In the genomic region with DNA sequence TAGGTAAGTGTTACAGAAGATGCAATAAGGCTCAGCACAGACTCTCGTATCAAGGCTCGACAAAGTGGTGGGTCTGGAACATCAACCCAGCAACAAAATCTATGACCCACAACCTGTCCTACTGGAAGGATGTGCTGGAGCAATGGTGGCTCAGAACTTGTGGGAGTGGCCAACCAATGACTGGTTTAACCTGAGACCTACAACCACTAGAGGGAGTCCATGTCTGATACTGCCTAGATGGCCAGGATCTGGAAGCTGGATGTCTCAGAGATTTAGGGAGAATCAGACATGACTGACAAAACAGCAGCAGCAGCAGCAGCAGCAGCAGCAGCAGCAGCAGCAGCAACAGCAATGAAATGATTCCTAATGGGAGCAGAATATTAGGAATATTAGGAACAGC, we compare ENCODE assay signal across 10 mouse cellular contexts. TPM values are rescaled to one million over a fixed set of nuclear protein-coding genes. Genes with fewer than 3 reads are reported as not detected.
DNase-seq lines count a peak whose midpoint lies in the region; ATAC-seq and TF ChIP-seq lines count a peak whose summit lies in the region.
"Had no signal": no experiment of that assay in that cellular context is flagged by ENCODE, and none has a peak within 500 bp of the region (broad histone marks: within the 10 kb centered on the region; RNA-seq: fewer than 3 reads in every experiment).

No protein-coding gene starts in this region.

- DNase-seq in gastrocnemius, adult 18-20 months (ENCODE audit: low spot score): peak; percentile 14
- DNase-seq in gastrocnemius, postnatal 10 days: no peak
- peak; percentile 43 for DNase-seq in lung, embryonic 14.5 days
- DNase-seq in lung, adult 2 months: no peak
- DNase-seq in splenic B cell, adult 2 months (ENCODE audit: low read depth, low spot score): peak; percentile 9
- DNase-seq in left cerebral cortex, postnatal 10 days (ENCODE audit: extremely low spot score in 1 of 2, low spot score in 2 of 2): no peak
- DNase-seq in frontal cortex, adult 2 months (ENCODE audit: extremely low spot score in 1 of 2, low spot score in 1 of 2): no peak
- DNase-seq: left cerebral cortex, postnatal 4 days had no signal

- H3K36me3 ChIP-seq in lung, embryonic 14.5 days (ENCODE audit: insufficient read depth): no peaks in the 10 kb centered on the region
- H3K36me3 ChIP-seq in splenic B cell, adult 2 months (ENCODE audit: control insufficient read depth, insufficient read depth, low read length, poor library complexity, severe bottlenecking): no peaks in the 10 kb centered on the region

- no peak for ATAC-seq in lung, embryonic 14.5 days (ENCODE audit: insufficient read depth)
- peak; percentile 65; the same call in 1 of the 2 replicates for ATAC-seq in common myeloid progenitor, adult 5-6 weeks (replicated peaks; ENCODE audit: low read depth, poor library complexity, severe bottlenecking)

- no peak overlapping the region for H3K9ac ChIP-seq in lung, embryonic 14.5 days

- H3K4me1 ChIP-seq in lung, embryonic 14.5 days (ENCODE audit: insufficient read depth): no peaks in the 10 kb centered on the region
- H3K4me1 ChIP-seq in lung, adult 2 months (ENCODE audit: control insufficient read depth, insufficient read depth, low read length): no peaks in the 10 kb centered on the region

- no peaks in the 10 kb centered on the region for H3K27me3 ChIP-seq in lung, embryonic 14.5 days (ENCODE audit: insufficient read depth, low read length)
- no peaks in the 10 kb centered on the region for H3K27me3 ChIP-seq in splenic B cell, adult 2 months (ENCODE audit: control insufficient read depth, insufficient read depth, low read length, poor library complexity, severe bottlenecking)

- intact Hi-C loops in left cerebral cortex, postnatal 10 days (cut with DNase I): no loop called here

- no peaks in the 10 kb centered on the region for H3K9me3 ChIP-seq in lung, embryonic 14.5 days (ENCODE audit: low read depth, low read length)

- peak; percentile 54 for TF ChIP-seq CTCF in lung, embryonic 14.5 days (IDR thresholded peaks at IDR 0.05; ENCODE audit: low read depth)
- no peak for TF ChIP-seq CTCF in lung, adult 2 months (IDR thresholded peaks at IDR 0.05; ENCODE audit: insufficient read depth, low read length)

- TF ChIP-seq POLR2A in lung, adult 2 months (IDR thresholded peaks at IDR 0.05; ENCODE audit: borderline replicate concordance, extremely low read depth, low read depth, low read length): no peak

- H3K27ac ChIP-seq in lung, embryonic 14.5 days (ENCODE audit: low read depth): no peak overlapping the region

- 68% methylated on average over 2 of the region's 2 CpGs for WGBS in lung, embryonic 14.5 days
- 79% methylated on average over 2 of the region's 2 CpGs for WGBS in lung, adult 2 months

- no peak overlapping the region for H3K4me3 ChIP-seq in lung, embryonic 14.5 days (ENCODE audit: low read depth, low read length)
- H3K4me3 ChIP-seq in lung, adult 2 months (replicated peaks; ENCODE audit: extremely low read depth, low read depth, low read length): no peak overlapping the region

- no peak overlapping the region for H3K4me2 ChIP-seq in lung, embryonic 14.5 days

RNA-seq across cellular contexts. Expression of a gene that starts 4.6 kb away (rescaled TPM):
- not detected for total RNA-seq in gastrocnemius, adult 18-20 months (2021)
- total RNA-seq in gastrocnemius, postnatal 10 days (2021): 10 to 100 TPM in 1 of 2 experiments, under 1 TPM in 1; 0.94 to 42.3 TPM
- 5.6 and 32.5 TPM in 2 replicates for polyA plus RNA-seq in lung, embryonic 14.5 days (2014; fragmentation: Nextera tagmentation; extraction: Ambion mirVana)
- polyA plus RNA-seq in lung, adult 2 months (2012; rRNA removed): 5.6 and 15.3 TPM in 2 replicates
- total RNA-seq in common myeloid progenitor, adult 5-6 weeks (2017): 430 and 433 TPM in 2 replicates
- under 1 TPM in 1 of 2 experiments, not detected in 1; 0.79 TPM for total RNA-seq in left cerebral cortex, postnatal 10 days (2021)
- 1.9 and 3.7 TPM in 2 replicates for polyA plus RNA-seq in frontal cortex, adult 2 months (2012; rRNA removed)

RNA-seq across cellular contexts. Expression of a gene that starts 10.4 kb away (rescaled TPM):
- not detected for total RNA-seq in gastrocnemius, adult 18-20 months (2021)
- total RNA-seq in gastrocnemius, postnatal 10 days (2021): not detected
- not detected in 2 replicates for polyA plus RNA-seq in lung, embryonic 14.5 days (2014; fragmentation: Nextera tagmentation; extraction: Ambion mirVana)
- 0.51 and 5.6 TPM in 2 replicates for polyA plus RNA-seq in lung, adult 2 months (2012; rRNA removed)
- not detected in 2 replicates for total RNA-seq in common myeloid progenitor, adult 5-6 weeks (2017)
- 1 to 10 TPM in 1 of 2 experiments, under 1 TPM in 1; 0.71 to 2.1 TPM for total RNA-seq in left cerebral cortex, postnatal 10 days (2021)
- polyA plus RNA-seq in frontal cortex, adult 2 months (2012; rRNA removed): 0.70 and 0.76 TPM in 2 replicates

RNA-seq across cellular contexts. Expression of a gene that starts 31.3 kb away (rescaled TPM):
- not detected for total RNA-seq in gastrocnemius, adult 18-20 months (2021)
- 10 to 100 TPM in 1 of 2 experiments, under 1 TPM in 1; 0.70 to 44.4 TPM for total RNA-seq in gastrocnemius, postnatal 10 days (2021)
- 1.9 and 14.0 TPM in 2 replicates for polyA plus RNA-seq in lung, embryonic 14.5 days (2014; fragmentation: Nextera tagmentation; extraction: Ambion mirVana)
- 7.6 and 29.9 TPM in 2 replicates for polyA plus RNA-seq in lung, adult 2 months (2012; rRNA removed)
- total RNA-seq in common myeloid progenitor, adult 5-6 weeks (2017): 306 and 341 TPM in 2 replicates
- total RNA-seq in left cerebral cortex, postnatal 10 days (2021): not detected
- 2.0 and 6.7 TPM in 2 replicates for polyA plus RNA-seq in frontal cortex, adult 2 months (2012; rRNA removed)

RNA-seq across cellular contexts. Expression of a gene that starts 51.5 kb away (rescaled TPM):
- total RNA-seq in gastrocnemius, adult 18-20 months (2021): 100 to 1,000 TPM in 1 of 2 experiments, 10 to 100 TPM in 1; 63.5 to 106 TPM
- total RNA-seq in gastrocnemius, postnatal 10 days (2021): 100 to 1,000 TPM in 1 of 2 experiments, 10 to 100 TPM in 1; 83.2 to 102 TPM
- 84.2 and 100 TPM in 2 replicates for polyA plus RNA-seq in lung, embryonic 14.5 days (2014; fragmentation: Nextera tagmentation; extraction: Ambion mirVana)
- 439 and 454 TPM in 2 replicates for polyA plus RNA-seq in lung, adult 2 months (2012; rRNA removed)
- total RNA-seq in common myeloid progenitor, adult 5-6 weeks (2017): 8.0 and 14.7 TPM in 2 replicates
- 10 to 100 TPM; 24.2 to 31.1 TPM for total RNA-seq in left cerebral cortex, postnatal 10 days (2021)
- polyA plus RNA-seq in frontal cortex, adult 2 months (2012; rRNA removed): 50.6 and 60.9 TPM in 2 replicates

RNA-seq across cellular contexts. Expression of a gene that starts 55.9 kb away (rescaled TPM):
- 1 to 10 TPM in 1 of 2 experiments, not detected in 1; 2.5 TPM for total RNA-seq in gastrocnemius, adult 18-20 months (2021)
- total RNA-seq in gastrocnemius, postnatal 10 days (2021): not detected
- not detected in 2 replicates for polyA plus RNA-seq in lung, embryonic 14.5 days (2014; fragmentation: Nextera tagmentation; extraction: Ambion mirVana)
- polyA plus RNA-seq in lung, adult 2 months (2012; rRNA removed): not detected in 2 replicates
- total RNA-seq in common myeloid progenitor, adult 5-6 weeks (2017): not detected in 2 replicates
- total RNA-seq in left cerebral cortex, postnatal 10 days (2021): not detected
- 186 and 213 TPM in 2 replicates for polyA plus RNA-seq in frontal cortex, adult 2 months (2012; rRNA removed)
- total RNA-seq: left cerebral cortex, postnatal 4 days had no signal
- polyA plus RNA-seq: heart, embryonic 16.5 days had no signal

Comparison
In these comparisons a context has a peak if more than half of its experiments do, and no peak if none do; other contexts are left out.
1. DNase-seq: peak in gastrocnemius, adult 18-20 months (single experiment), lung, embryonic 14.5 days (single experiment) and splenic B cell, adult 2 months (single experiment); none in gastrocnemius, postnatal 10 days (single experiment), lung, adult 2 months (single experiment), left cerebral cortex, postnatal 10 days (0 of 2) and frontal cortex, adult 2 months (0 of 2).